Mouse (Mus musculus) forebrain, embryonic 16.5 days (tissue): Measurements from ENCODE around the gene Epsti1. TPM values are rescaled to one million over a fixed set of nuclear protein-coding genes. Genes with fewer than 3 reads are reported as not detected.
A peak's percentile ranks its signal among the peaks of the same experiment; 100 is the strongest.

ENCODE experiments used
- ATAC-seq: fragments of 200-750 bp; cut with Nextera tagmentation; 2 replicates; pipeline ENCODE4 v1.8.0; 2017; ENCODE audit warnings: mild to moderate bottlenecking, moderate library complexity
- H3K27ac ChIP-seq: fragments of 300-500 bp; sonication (generic); 2 replicates; pipeline ENCODE4 v1.5.1; 2014; ENCODE audit warnings: low read length, control low read depth
- H3K27me3 ChIP-seq: fragments of 300-500 bp; sonication (generic); replicated peaks from 2 replicates; pipeline ENCODE4 v1.6.1; 2014; ENCODE audit warnings: low read length; ENCODE audit not compliant: control insufficient read depth, insufficient read depth
- H3K36me3 ChIP-seq: fragments of 300-500 bp; sonication (generic); 2 replicates; pipeline ENCODE4 v1.6.1; 2014; ENCODE audit not compliant: control insufficient read depth, insufficient read depth
- H3K4me1 ChIP-seq: fragments of 300-500 bp; sonication (generic); replicated peaks from 2 replicates; pipeline ENCODE4 v1.6.1; 2014; ENCODE audit warnings: low read length; ENCODE audit not compliant: control insufficient read depth, insufficient read depth
- H3K4me2 ChIP-seq: fragments of 300-500 bp; sonication (generic); 2 replicates; pipeline ENCODE4 v1.6.1; 2014; ENCODE audit warnings: mild to moderate bottlenecking, low read length, control low read depth
- H3K4me3 ChIP-seq: fragments of 300-500 bp; sonication (generic); replicated peaks from 2 replicates; pipeline ENCODE4 v1.5.1; 2014; ENCODE audit warnings: mild to moderate bottlenecking, low read length, control low read depth
- H3K9ac ChIP-seq: fragments of 300-500 bp; sonication (generic); replicated peaks from 2 replicates; pipeline ENCODE4 v1.6.1; 2014; ENCODE audit warnings: low read depth, low read length, control low read depth
- H3K9me3 ChIP-seq: fragments of 300-500 bp; sonication (generic); 2 replicates; pipeline ENCODE4 v1.6.1; 2016; ENCODE audit warnings: low read length; ENCODE audit not compliant: control insufficient read depth
- WGBS: fragments of 180-500 bp; shearing (Covaris S2); extraction: QIAGEN DNeasy Blood & Tissue Kit; methylation state at CpG from one replicate; pipeline ENCODE4 v1.1.7; 2014; 5-methylcytosine and 5-hydroxymethylcytosine counted together
- polyA plus RNA-seq: library from polyadenylated mRNA; unstranded; fragments of >200 nt; fragmentation: Nextera tagmentation; extraction: Ambion mirVana; gene quantifications from 2 replicates; pipeline ENCODE4 v1.2.1, GENCODE M21; 2015

Gene Epsti1
- polyA plus RNA-seq, 1 experiment from 2014 or later: 0.33 TPM

DNA sequence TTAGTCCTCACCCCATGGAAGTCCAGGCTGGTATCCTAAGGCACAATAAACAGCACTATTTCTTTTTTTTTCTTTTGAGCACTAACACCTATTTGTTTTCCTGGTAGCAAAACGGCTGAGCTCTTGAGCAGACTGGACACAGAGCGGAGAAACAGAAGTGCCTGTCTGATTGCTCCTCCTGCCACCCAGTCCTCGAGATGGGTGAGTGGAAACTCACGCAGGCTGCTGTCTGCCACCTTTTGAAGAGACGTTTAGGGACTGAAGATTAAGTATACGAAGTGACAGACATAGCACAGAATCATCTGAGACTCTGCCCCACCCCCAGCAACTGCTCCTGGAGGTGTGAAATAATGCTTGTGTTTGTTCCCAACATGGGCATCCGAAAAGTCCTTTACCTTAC lies 59.5 kb downstream of the Epsti1 start:
- Histone ChIP-seq H3K36me3 (no peaks in the 10 kb centered on the region), H3K27me3 (no peaks in the 10 kb centered on the region), H3K27ac (no peak overlapping the region), H3K9ac (no peak overlapping the region), H3K4me2 (no peak overlapping the region), H3K9me3 (no peaks in the 10 kb centered on the region), H3K4me1 (peaks cover 2% of the 10 kb centered on the region; the same call in 1 of the 2 replicates), H3K4me3 (no peak overlapping the region)
- WGBS: 47% methylated on average over 7 of the region's 7 CpGs
- 0 out of 2 replicates have a peak, but pooled peaks have one; percentile 23 for ATAC-seq

DNA sequence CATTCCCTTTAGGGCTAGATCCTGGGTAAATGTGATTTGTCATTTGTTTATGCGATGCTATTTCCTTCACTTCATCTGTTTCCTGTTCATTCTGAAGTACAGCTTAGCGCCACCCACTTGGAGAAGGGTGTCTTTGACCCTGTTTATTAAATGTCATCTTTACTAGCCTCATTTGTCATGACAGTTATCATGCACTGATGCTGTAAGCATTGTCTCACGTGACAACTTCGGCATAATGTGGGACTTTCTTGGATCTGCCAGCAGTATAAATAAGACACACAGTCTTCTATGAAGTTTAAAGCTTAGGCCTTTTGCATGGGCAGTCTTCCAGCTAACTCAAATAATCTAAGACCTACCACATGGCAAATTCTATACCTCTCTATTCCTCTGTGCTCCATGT lies 67.3 kb downstream of the Epsti1 start:
- no peaks in the 10 kb centered on the region for H3K27me3 ChIP-seq
- H3K36me3 ChIP-seq: no peaks in the 10 kb centered on the region
- 86% methylated on average over 4 of the region's 4 CpGs for WGBS
- ATAC-seq: no peak
- H3K9me3 ChIP-seq: no peaks in the 10 kb centered on the region
- no peaks in the 10 kb centered on the region for H3K4me1 ChIP-seq
- H3K27ac ChIP-seq: no peak overlapping the region
- no peak overlapping the region for H3K4me2 ChIP-seq
- no peak overlapping the region for H3K9ac ChIP-seq
- H3K4me3 ChIP-seq: no peak overlapping the region

DNA sequence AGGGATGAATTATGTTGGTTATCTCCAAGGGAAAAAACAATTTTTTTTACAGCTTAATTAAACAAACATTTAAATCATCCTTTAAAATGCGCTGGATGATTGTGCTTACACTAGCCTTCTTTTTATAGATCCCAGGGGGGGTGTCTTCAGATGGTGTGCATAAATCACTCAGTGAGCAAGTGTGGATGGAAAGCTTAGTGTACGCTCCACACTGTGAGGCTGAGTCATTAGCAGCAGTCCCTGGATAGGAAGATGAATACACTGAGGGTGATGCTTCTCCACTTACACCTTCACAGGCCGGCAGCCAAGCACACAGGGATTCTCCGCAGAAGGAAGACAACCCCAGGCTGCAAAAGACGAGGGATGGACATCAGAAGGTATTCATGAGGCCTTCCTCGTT lies 70.2 kb downstream of the Epsti1 start:
- no peak overlapping the region for H3K4me2 ChIP-seq
- no peak for ATAC-seq
- H3K9ac ChIP-seq: no peak overlapping the region
- H3K4me1 ChIP-seq: no peaks in the 10 kb centered on the region
- no peak overlapping the region for H3K4me3 ChIP-seq
- H3K9me3 ChIP-seq: no peaks in the 10 kb centered on the region
- no peaks in the 10 kb centered on the region for H3K36me3 ChIP-seq
- WGBS: 65% methylated on average over 6 of the region's 6 CpGs
- H3K27ac ChIP-seq: no peak overlapping the region
- no peaks in the 10 kb centered on the region for H3K27me3 ChIP-seq

DNA sequence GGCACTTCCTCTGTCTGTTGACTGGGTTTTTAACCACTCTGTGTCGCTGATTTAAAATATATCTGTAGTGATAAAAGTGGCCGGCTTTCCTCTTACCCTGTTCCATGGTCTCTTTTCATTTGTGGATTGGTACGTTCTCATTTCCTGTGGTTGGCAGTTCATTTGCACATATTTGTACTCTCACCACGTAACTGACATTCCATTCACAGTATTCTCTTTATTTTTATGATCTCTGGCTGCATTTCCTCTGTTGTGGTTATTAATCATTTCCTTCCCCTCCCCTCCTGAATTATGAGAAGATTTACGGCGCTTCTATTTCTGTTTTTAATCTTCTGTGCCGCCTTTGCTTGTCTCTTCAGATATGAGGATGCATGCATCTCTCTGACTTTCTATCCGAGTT lies 71.7 kb downstream of the Epsti1 start:
- Histone ChIP-seq H3K4me2 (no peak overlapping the region), H3K27ac (no peak overlapping the region), H3K4me1 (no peaks in the 10 kb centered on the region), H3K9me3 (no peaks in the 10 kb centered on the region), H3K4me3 (no peak overlapping the region), H3K27me3 (no peaks in the 10 kb centered on the region), H3K9ac (no peak overlapping the region), H3K36me3 (no peaks in the 10 kb centered on the region)
- ATAC-seq: no peak
- WGBS: 89% methylated on average over 8 of the region's 8 CpGs

DNA sequence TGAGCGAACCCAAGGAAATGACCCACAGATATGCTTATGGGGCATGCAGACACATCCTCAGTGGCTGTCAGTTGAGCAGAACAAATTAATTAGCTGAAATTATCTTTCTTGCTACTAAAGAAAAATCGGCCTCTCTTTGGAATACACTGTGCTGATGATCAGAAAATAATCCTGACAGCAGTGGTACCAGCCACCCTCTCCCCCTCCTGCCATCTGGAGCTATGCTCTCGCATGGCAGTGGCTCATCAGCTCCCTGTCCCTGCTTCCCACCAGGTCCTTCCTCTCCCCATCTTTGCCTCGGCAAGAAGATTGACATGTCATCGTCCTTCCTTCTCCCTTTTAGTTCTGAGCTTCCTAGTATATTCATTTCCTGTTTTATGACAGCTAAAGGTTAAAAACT lies 77.5 kb downstream of the Epsti1 start:
- no peak overlapping the region for H3K27ac ChIP-seq

DNA sequence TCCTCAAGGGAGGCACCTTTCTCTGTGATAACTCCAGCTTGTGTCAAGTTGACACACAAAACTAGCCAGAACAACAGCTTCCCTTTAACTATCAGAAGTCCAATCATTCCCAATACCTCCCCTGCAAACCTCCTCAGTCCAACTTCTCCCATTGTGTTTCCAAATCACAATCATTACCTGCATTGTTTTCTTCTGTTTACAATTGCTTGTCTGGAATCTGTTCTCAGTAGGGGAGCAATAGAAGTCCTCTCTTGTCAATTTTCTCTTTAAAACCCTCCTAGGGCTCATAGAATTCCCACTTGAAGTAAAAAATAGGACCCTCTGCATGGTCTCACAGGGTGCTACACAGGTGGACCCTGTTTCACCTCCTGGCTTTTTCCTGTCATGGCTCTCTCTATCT lies 93.7 kb downstream of the Epsti1 start:
- H3K27me3 ChIP-seq: no peaks in the 10 kb centered on the region
- no peak for ATAC-seq
- no peak overlapping the region for H3K4me2 ChIP-seq
- no peak overlapping the region for H3K27ac ChIP-seq
- H3K4me3 ChIP-seq: no peak overlapping the region
- no peaks in the 10 kb centered on the region for H3K9me3 ChIP-seq
- H3K36me3 ChIP-seq: no peaks in the 10 kb centered on the region
- H3K9ac ChIP-seq: no peak overlapping the region
- H3K4me1 ChIP-seq: no peaks in the 10 kb centered on the region; the same call in 1 of the 2 replicates

More for the DNA sequence above, 77.5 kb downstream of the Epsti1 start:
- Histone ChIP-seq H3K36me3 (no peaks in the 10 kb centered on the region), H3K9ac (no peak overlapping the region), H3K4me1 (no peaks in the 10 kb centered on the region; the same call in 1 of the 2 replicates), H3K4me2 (no peak overlapping the region), H3K27me3 (no peaks in the 10 kb centered on the region), H3K4me3 (no peak overlapping the region), H3K9me3 (no peaks in the 10 kb centered on the region)
- ATAC-seq: no peak; the same call in 1 of the 2 replicates
- WGBS: 56% methylated on average over 5 of the region's 5 CpGs

DNA sequence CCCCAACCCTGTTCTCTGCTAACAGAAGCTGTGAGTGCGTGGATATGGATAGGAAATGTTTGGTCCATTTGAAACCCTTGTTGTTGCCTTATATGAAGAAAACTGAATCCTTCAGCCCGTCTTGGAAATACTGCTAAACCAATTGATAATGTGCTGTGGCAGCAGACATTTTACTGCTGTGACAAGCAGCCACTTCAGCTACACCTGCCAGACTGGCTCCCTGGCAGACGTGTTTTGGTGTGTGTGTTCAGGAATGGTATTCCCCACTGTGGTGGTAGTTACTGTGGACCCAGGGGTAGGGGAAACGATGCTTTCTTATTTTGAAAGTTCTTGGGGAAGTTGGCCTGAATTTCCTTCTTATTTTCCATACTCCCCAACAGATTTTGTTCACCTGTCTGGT lies 100.4 kb downstream of the Epsti1 start:
- H3K36me3 ChIP-seq: no peaks in the 10 kb centered on the region
- 72% methylated on average over 4 of the region's 4 CpGs for WGBS
- no peaks in the 10 kb centered on the region for H3K4me1 ChIP-seq
- H3K4me2 ChIP-seq: no peak overlapping the region
- H3K27me3 ChIP-seq: no peaks in the 10 kb centered on the region
- no peaks in the 10 kb centered on the region for H3K9me3 ChIP-seq
- no peak overlapping the region for H3K9ac ChIP-seq
- no peak for ATAC-seq
- no peak overlapping the region for H3K27ac ChIP-seq
- no peak overlapping the region for H3K4me3 ChIP-seq

DNA sequence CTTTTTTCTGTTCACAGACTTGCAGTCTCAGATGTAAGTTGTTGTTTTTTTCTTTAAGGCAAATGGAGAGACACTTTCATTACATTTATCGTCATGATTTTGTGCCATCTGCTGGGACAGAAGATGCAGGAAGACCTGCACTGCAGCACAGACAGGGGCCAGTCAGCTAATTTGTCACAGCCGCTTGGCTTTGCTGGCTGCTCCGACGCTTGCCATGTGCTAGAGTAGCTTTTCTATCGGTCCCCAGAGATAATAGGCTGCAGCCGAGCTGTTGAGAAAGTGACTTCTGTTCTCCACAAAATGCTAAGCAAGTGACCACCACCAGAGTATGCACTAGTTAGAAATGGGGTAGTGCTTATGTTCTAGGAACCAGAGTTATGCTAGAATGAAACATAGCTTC lies 104.0 kb downstream of the Epsti1 start:
- H3K27ac ChIP-seq: no peak overlapping the region
- ATAC-seq: no peak
- no peaks in the 10 kb centered on the region for H3K9me3 ChIP-seq
- H3K4me2 ChIP-seq: no peak overlapping the region
- no peaks in the 10 kb centered on the region for H3K27me3 ChIP-seq
- peaks cover 4% of the 10 kb centered on the region for H3K4me1 ChIP-seq
- H3K9ac ChIP-seq: no peak overlapping the region
- WGBS: 28% methylated on average over 6 of the region's 6 CpGs
- H3K4me3 ChIP-seq: no peak overlapping the region
- no peaks in the 10 kb centered on the region for H3K36me3 ChIP-seq

DNA sequence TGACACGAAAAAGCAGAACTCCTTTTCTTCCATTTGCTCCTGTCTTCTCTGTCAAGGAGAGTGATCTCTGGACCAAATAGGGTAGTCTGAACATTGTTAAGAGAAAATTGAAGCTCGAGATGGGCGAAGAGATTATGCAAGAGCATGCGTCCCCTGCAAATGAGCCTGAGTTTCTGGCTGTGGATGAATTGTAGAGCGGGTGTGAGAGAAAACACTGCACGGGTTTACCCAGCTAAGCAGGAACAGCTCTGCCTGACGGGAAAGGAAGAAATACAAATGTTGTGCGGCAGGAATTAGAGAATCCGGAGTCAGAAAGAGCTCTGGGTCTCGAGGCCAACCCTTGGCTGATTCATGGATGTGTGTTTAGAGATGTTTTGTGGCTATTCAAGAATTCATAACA lies 107.8 kb downstream of the Epsti1 start:
- H3K4me2 ChIP-seq: no peak overlapping the region
- 60% methylated on average over 10 of the region's 10 CpGs for WGBS
- no peak overlapping the region for H3K27ac ChIP-seq
- no peaks in the 10 kb centered on the region for H3K36me3 ChIP-seq
- no peak for ATAC-seq
- no peak overlapping the region for H3K4me3 ChIP-seq
- no peaks in the 10 kb centered on the region for H3K27me3 ChIP-seq
- peaks cover 8% of the 10 kb centered on the region for H3K4me1 ChIP-seq
- no peak overlapping the region for H3K9ac ChIP-seq
- H3K9me3 ChIP-seq: no peaks in the 10 kb centered on the region
